Mouse (Mus musculus) testis, adult 10 weeks (tissue): ENCODE measurements around the gene Prkcg. TPM values are rescaled to one million over a fixed set of nuclear protein-coding genes. Genes with fewer than 3 reads are reported as not detected.

Experiments
- polyA plus RNA-seq: library from polyadenylated mRNA; stranded (reverse); fragments of 350-450 nt; fragmentation: Illumina TruSeq; extraction: RNeasy Lipid Tissue Mini Kit (QIAGEN cat#74804); gene quantifications from one replicate; pipeline ENCODE4 v1.2.3, GENCODE M21; 2014; ENCODE audit warnings: low read depth, low replicate concordance

Prkcg gene
- 0.18 TPM for polyA plus RNA-seq

DNA sequence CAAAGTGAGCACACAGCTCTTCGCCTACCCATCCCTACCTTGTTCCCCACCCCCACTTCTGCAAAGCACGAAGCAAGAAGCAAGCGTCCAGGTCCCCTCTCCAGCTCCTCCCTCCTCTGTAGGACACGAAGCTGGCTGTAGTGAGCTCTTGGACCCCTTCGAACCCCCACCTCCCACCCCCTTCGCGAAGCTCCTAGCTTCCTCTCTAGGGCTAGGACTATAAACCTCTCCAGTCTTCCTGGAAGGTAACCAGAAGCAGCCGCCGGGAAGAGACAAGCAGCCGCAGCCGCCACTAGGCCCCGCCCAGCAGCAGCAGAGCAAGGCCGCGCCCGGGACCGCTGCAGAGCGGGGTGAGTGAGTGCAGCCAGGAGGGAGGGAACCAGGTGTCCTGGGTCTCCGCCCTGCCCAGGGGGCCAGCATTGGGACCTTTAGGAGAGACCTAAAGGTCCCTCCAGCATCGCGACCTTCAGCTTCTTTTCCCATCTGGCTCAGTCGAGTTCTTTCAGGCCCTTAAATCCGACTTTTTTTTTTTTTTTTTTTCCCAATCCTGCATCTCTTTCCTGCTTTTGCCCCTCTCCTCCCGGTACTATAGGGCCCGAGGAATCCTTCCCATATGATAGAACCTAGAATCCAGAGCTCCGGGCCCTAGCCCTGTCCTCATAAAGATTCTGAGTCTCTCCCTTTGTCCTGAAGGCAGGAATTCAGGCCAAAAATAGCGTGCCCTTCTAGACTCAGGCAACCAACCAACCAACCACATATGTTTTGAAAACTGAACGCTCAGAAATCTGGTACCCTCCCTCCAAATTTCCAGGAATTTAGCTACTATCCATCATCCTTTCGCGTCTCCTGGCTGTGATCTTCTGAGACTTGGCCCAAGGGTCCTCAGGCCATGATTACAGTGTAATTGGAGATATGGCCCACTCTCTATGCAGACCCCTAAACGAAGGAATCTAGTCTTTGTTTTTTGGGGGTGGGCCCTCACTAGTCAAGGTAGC is at the start of gene Prkcg, which contains the start of gene Myadm:
Prkcg (plus strand) TSS at position 204 of the 995 bp plus-strand sequence.
Myadm (plus strand) TSS at position 105 of the 995 bp plus-strand sequence.

DNA sequence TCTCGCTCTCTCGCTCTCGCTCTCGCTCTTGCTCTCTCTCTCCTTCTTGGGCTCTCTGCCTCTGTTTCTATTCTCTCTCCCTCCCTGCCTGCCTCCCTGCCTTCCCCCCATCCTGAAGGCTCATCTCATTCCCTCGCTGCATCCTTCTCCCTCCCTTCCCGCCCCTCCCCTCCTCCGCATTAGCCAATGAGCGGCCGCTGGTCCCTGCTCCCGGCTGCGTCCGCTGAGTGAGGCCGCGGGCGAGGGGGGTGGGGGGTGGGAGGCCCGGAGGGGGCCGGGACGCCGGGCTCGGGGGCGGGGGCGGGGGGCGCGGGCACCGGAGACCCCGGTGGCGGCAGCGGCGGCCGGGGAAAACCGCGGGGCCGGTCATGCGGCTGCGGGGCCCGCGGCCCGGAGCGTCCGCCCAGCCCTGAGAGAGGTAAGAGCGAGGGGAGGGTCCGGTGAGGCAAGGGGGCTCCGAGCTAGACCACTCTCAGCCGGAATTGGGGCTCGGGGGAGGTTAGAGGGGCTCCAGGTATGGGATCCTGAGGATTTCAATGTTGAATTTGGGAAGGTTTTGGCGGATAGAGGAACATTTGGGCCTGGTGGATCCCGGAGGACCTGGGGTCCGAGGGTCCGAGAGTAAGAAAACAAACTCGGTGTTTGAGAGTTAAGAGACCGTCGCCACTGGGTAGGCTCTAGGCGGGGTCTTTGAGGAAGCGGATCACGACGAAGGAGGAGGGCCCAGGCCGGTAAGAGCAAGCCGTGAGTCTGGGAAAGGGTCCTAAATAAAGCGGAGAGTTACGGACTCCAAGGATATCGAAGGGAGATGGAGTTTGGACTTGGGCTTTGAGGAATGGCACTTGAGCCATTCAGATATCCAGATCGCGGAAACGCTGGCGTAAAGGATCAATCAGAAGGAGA is 43.9 kb downstream of the Prkcg start, which contains the start of gene Cacng7:
Cacng7 (plus strand) TSS at position 337 of the 903 bp plus-strand sequence.

Other genes with a start within 250 kb of the Prkcg start
- gene AU018091, start 120.0 kb upstream of the Prkcg start, polyA plus RNA-seq = 1.4 TPM
- 0.04 TPM for gene Nlrp12, start 39.4 kb upstream of the Prkcg start, polyA plus RNA-seq
- gene Myadm, start 99 bp upstream of the Prkcg start, polyA plus RNA-seq = 8.0 TPM
- gene Cacng7, start 43.8 kb downstream of the Prkcg start, polyA plus RNA-seq = 0.27 TPM
- gene Cacng8, start 101.5 kb downstream of the Prkcg start, polyA plus RNA-seq = 1.6 TPM
- 0.17 TPM for gene Cacng6, start 135.0 kb downstream of the Prkcg start, polyA plus RNA-seq
- 0.14 TPM for gene Tarm1, start 213.4 kb downstream of the Prkcg start, polyA plus RNA-seq